Mouse (Mus musculus) ES-Bruce4 (cell line): ENCODE measurements at regions not wholly inside any gene's neighbourhood (a gene's known extent, or its start where the extent isn't known, plus 50 kb on each side); places are given as distances from the start of the nearest gene placed in this dataset.

Experiments
- CTCF ChIP-seq: IDR thresholded peaks from one replicate; pipeline ENCODE4 v1.8.1; 2011; ENCODE audit warnings: low read depth, low read length
- EP300 ChIP-seq: IDR thresholded peaks from 2 replicates; pipeline ENCODE4 v1.6.1; 2011; ENCODE audit warnings: low read depth, low read length; ENCODE audit not compliant: insufficient read depth

- TF ChIP-seq EP300 (no peak), CTCF (no peak)
Measured at GRCm38 (mm10) chr11:24502722-24503424, 425.0 kb downstream of the Bcl11a start.
